Mouse (Mus musculus) hindbrain, embryonic 16.5 days (tissue): ENCODE results near the gene Oas1d. TPM values are rescaled to one million over a fixed set of nuclear protein-coding genes. Genes with fewer than 3 reads are reported as not detected.
"Not testable (repeated sequence)": the region's sequence is repeated elsewhere in the genome, so short reads cannot be mapped to it uniquely, and the experiment has no call there.

ENCODE experiments used
- ATAC-seq: fragments of 200-750 bp; cut with Nextera tagmentation; 2 replicates; pipeline ENCODE4 v1.8.0; 2017; ENCODE audit warnings: moderate TSS enrichment, moderate library complexity
- H3K27ac ChIP-seq: fragments of 300-500 bp; sonication (generic); 2 replicates; pipeline ENCODE4 v1.5.1; 2014; ENCODE audit warnings: low read depth, mild to moderate bottlenecking, control low read depth, low read length, moderate library complexity
- H3K27me3 ChIP-seq: fragments of 300-500 bp; sonication (generic); replicated peaks from 2 replicates; pipeline ENCODE4 v1.6.1; 2014; ENCODE audit warnings: low read length; ENCODE audit not compliant: control insufficient read depth, insufficient read depth
- H3K36me3 ChIP-seq: fragments of 300-500 bp; sonication (generic); 2 replicates; pipeline ENCODE4 v1.6.1; 2014; ENCODE audit warnings: mild to moderate bottlenecking, low read length, moderate library complexity, mixed read lengths; ENCODE audit not compliant: control insufficient read depth, insufficient read depth
- H3K4me1 ChIP-seq: fragments of 300-500 bp; sonication (generic); 2 replicates; pipeline ENCODE4 v1.6.1; 2014; ENCODE audit warnings: low read depth, low read length; ENCODE audit not compliant: control insufficient read depth, insufficient read depth
- H3K4me2 ChIP-seq: fragments of 300-500 bp; sonication (generic); 2 replicates; pipeline ENCODE4 v1.6.1; 2014; ENCODE audit warnings: mild to moderate bottlenecking, low read length, control low read depth, moderate library complexity
- H3K4me3 ChIP-seq: fragments of 300-500 bp; sonication (generic); 2 replicates; pipeline ENCODE4 v1.5.1; 2014; ENCODE audit warnings: mild to moderate bottlenecking, low read length, control low read depth, moderate library complexity
- H3K9ac ChIP-seq: fragments of 300-500 bp; sonication (generic); 2 replicates; pipeline ENCODE4 v1.6.1; 2014; ENCODE audit warnings: low read depth, mild to moderate bottlenecking, control low read depth, low read length, moderate library complexity
- H3K9me3 ChIP-seq: fragments of 300-500 bp; sonication (generic); 2 replicates; pipeline ENCODE4 v1.6.1; 2014; ENCODE audit warnings: mild to moderate bottlenecking, low read length, moderate library complexity; ENCODE audit not compliant: control insufficient read depth
- WGBS: fragments of 180-500 bp; shearing (Covaris S2); extraction: QIAGEN DNeasy Blood & Tissue Kit; methylation state at CpG from one replicate; pipeline ENCODE4 v1.1.7; 2014; 5-methylcytosine and 5-hydroxymethylcytosine counted together
- polyA plus RNA-seq: library from polyadenylated mRNA; unstranded; fragments of >200 nt; fragmentation: Nextera tagmentation; extraction: Ambion mirVana; gene quantifications from 2 replicates; pipeline ENCODE4 v1.2.1, GENCODE M21; 2015

Oas1d gene
- polyA plus RNA-seq, 1 experiment from 2014 or later, result 0.18 TPM

DNA sequence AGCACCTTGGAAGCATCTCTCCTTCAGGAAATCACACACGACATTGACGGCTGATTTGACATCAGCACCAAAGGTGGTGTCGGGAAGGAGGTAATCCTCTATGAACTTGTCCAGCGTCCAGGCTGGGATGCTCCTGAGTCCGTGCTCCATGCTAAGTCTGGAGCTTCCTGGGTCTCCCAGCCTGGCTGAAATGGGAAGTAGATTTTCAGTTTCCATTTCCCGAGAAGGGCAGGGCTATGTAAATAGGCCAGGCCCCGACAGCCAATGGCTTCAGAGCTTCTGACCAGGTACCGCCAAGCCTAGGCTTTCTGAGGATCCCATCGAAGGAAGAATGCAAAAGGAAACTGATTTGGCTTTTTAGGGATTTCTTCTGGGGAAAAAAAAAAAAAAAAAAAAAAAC is 26.9 kb upstream of the Oas1d start, which contains the start of gene Oas1g:
TSS of gene Oas1g (minus strand) at position 201 of the 400 bp plus-strand sequence.
- H3K4me3 ChIP-seq, result not testable (repeated sequence)
- WGBS, result 36% methylated on average over 6 of the region's 9 CpGs

DNA sequence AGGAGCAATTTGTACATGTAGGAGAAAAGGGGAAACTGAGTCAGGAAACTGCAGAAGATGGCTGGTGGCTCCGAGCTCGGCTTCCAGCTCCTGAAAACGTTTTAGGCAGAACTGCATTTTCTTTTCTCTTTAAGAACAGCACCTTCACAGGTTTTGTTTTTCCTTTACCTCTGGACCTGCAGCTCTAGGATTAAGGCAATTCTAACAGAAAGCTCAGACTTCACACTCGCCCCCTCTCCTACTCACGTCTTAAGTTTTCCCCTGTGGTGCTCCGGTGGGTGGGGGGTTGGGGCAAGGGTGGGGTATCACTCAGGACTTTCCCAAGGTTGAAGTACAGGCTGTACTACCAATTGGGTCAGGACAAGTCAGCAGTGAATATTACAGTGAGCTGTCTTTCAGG is 26.5 kb upstream of the Oas1d start:
- ATAC-seq, result no peak
- Histone ChIP-seq H3K9me3 (no peaks in the 10 kb centered on the region), H3K4me2 (no peak overlapping the region), H3K27me3 (no peaks in the 10 kb centered on the region), H3K27ac (no peak overlapping the region), H3K36me3 (no peaks in the 10 kb centered on the region), H3K4me1 (no peaks in the 10 kb centered on the region), H3K9ac (no peak overlapping the region), H3K4me3 (no peak overlapping the region)
- WGBS, result 55% methylated on average over 6 of the region's 6 CpGs

More for the DNA sequence above, 26.9 kb upstream of the Oas1d start, which contains the start of gene Oas1g:
- not testable (repeated sequence) for H3K9ac ChIP-seq, H3K27ac ChIP-seq, H3K27me3 ChIP-seq, H3K4me1 ChIP-seq, H3K4me2 ChIP-seq, ATAC-seq, H3K36me3 ChIP-seq, H3K9me3 ChIP-seq

DNA sequence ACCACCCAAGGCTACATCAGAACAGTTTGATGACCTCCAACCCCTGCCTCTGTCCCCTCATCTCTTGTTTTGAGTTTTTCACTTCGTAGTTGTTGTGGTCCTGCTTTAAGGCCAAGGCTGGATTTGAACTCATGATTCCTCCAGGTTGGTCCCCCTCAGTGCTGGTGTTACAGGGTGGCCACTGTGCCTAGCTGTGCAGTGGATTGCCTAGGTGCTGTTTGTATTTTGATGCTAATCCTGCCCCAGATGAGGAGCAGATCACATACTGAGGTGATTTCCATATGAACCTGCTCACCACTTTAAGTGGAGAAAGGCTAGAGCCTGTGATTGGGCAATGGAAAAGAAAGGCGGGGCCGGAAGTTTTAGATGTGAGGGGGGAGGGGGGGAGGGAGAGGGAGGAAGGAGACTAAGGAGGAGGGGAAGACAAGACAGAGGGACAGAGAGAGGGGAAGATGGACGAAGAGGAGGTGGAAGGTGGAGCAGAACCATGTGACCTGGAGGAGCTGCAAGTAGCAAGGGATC is 26.0 kb upstream of the Oas1d start:
- not testable (repeated sequence) for H3K27me3 ChIP-seq, H3K4me1 ChIP-seq, H3K9me3 ChIP-seq, H3K4me2 ChIP-seq, H3K36me3 ChIP-seq, H3K9ac ChIP-seq, H3K4me3 ChIP-seq, ATAC-seq, H3K27ac ChIP-seq
- WGBS, result 33% methylated on average over 4 of the region's 4 CpGs

DNA sequence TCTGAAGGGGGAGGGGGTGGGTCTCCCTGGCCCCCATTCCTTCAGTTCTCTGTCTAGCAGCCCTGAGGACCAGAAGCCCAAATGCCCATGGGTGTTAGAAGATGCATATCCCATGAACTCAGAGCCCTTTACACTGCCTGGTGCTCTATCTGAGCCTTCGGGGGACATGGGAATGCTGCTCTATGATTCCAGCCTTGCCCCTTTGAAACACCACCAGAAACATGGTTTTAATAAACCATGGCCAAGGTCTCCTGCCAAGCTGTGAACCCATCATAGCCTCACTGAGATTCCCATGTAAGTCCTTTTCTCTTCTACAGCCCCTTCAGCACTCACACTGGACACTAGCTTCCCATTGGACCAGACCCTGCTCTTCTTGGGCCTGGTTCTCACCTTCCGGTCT is 24.3 kb upstream of the Oas1d start:
- Histone ChIP-seq H3K27me3 (no peaks in the 10 kb centered on the region), H3K4me2 (no peak overlapping the region), H3K4me3 (no peak overlapping the region), H3K36me3 (no peaks in the 10 kb centered on the region), H3K27ac (no peak overlapping the region), H3K9ac (no peak overlapping the region), H3K4me1 (no peaks in the 10 kb centered on the region), H3K9me3 (no peaks in the 10 kb centered on the region)
- 87% methylated on average over 2 of the region's 2 CpGs for WGBS
- ATAC-seq, result no peak

DNA sequence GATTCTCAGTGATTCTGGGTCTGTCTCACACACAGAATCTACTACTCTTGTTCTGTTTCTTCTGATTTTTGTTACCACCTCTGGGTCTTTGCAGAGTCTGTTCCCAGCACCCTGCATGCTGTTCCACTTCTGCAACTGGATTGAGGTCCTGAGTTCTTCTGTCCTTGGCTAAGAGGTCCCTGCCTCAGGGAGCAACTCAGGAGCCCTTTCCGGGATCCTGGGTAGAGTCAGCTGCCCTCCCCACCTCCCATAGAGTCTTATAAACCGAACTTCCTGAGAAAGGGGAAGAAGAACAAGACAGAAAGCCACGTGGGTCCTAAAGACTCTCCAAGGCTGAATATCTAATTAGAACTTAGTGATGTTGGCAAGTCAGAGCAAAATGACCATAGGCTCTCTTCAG is 23.3 kb upstream of the Oas1d start:
- Histone ChIP-seq H3K9me3 (no peaks in the 10 kb centered on the region), H3K4me3 (no peak overlapping the region), H3K4me2 (no peak overlapping the region), H3K27me3 (no peaks in the 10 kb centered on the region), H3K36me3 (no peaks in the 10 kb centered on the region), H3K9ac (no peak overlapping the region), H3K27ac (no peak overlapping the region), H3K4me1 (no peaks in the 10 kb centered on the region)
- ATAC-seq, result no peak
- 65% methylated on average over 3 of the region's 3 CpGs for WGBS

DNA sequence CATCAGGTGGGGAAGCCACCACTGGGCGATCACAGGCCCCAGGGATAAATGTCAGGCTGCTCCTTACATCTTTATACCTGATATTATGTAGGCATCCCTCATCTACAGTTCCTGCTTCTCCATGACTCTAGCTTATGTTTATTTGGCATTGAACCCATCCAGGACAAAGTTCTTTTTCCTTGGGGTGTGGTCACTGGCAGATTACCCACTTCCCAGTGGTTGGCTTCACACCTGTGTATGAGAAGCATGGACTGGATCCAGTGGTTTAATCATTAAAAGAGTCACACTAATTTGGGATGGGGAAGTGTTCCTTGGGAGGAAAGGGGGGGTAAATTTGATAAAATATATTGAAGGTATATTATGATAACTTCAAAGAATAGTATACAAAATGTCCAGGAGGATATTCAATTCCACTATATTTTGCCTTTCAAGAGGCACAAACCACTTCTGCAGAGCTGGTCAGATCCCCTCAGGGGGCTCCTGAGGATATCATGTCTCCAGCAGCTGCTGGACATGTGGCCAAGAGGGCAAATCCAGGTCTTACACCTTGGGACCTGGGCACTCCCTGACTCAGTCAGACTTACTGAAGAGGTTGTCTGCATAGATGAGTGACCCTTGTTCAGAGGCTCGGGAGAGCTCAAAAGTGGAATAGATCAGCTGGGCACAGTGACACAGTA is 22.6 kb upstream of the Oas1d start:
- WGBS, result 83% methylated on average over 2 of the region's 2 CpGs

DNA sequence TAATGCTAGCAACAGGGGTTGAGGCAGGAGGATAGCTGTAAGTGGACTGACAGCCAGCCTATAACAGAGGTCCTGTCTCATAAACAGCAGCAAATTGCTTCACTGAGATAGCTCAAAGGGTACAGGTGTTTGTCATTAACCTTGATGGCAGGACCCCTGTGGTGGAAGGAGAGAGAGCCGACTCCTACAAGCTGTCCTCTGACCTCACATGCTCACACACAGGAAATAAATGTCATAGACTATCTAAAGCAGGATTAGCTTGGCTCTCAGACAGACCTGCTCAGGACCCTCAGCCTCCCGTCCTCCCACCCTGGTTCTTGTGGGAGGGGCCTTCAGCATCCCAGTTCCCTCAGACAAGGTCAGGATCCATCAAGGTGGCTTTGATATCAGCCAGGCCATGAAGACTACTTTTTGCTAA is 22.1 kb upstream of the Oas1d start:
- H3K4me1 ChIP-seq, result no peaks in the 10 kb centered on the region
- H3K36me3 ChIP-seq, result no peaks in the 10 kb centered on the region
- H3K27me3 ChIP-seq, result no peaks in the 10 kb centered on the region
- H3K27ac ChIP-seq, result no peak overlapping the region
- no peak overlapping the region for H3K4me3 ChIP-seq
- H3K9me3 ChIP-seq, result no peaks in the 10 kb centered on the region
- no peak overlapping the region for H3K4me2 ChIP-seq
- no peak for ATAC-seq
- WGBS, result 93% methylated on average over 2 of the region's 2 CpGs
- no peak overlapping the region for H3K9ac ChIP-seq

More for the DNA sequence above, 22.6 kb upstream of the Oas1d start:
- H3K9ac ChIP-seq, H3K4me1 ChIP-seq, H3K36me3 ChIP-seq, H3K4me3 ChIP-seq, ATAC-seq, H3K27me3 ChIP-seq, H3K27ac ChIP-seq, H3K9me3 ChIP-seq, H3K4me2 ChIP-seq: not testable (repeated sequence)

DNA sequence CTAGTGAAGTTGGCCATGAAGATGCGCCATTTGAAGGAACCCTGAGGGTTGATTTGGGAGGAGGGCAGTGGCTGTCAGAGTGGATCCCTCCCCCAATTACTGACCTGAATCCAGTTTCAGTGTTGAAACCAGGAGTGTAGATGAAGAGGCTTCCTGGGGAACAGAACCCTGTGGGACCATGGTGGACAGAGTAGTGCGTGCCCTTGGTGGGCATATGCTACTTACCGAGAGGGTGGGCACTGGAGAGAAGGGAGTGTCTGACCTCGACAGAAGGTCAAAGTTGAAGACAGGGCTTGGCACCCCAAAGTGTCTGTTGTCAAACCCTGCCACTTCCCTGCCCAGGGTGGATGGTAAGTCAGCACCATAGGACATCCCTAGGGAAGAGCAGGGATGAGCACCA is 20.5 kb upstream of the Oas1d start:
- H3K4me2 ChIP-seq, H3K9ac ChIP-seq, H3K27ac ChIP-seq, H3K36me3 ChIP-seq, H3K9me3 ChIP-seq, H3K27me3 ChIP-seq, H3K4me3 ChIP-seq, ATAC-seq, H3K4me1 ChIP-seq: not testable (repeated sequence)
- 97% methylated on average over 4 of the region's 4 CpGs for WGBS

DNA sequence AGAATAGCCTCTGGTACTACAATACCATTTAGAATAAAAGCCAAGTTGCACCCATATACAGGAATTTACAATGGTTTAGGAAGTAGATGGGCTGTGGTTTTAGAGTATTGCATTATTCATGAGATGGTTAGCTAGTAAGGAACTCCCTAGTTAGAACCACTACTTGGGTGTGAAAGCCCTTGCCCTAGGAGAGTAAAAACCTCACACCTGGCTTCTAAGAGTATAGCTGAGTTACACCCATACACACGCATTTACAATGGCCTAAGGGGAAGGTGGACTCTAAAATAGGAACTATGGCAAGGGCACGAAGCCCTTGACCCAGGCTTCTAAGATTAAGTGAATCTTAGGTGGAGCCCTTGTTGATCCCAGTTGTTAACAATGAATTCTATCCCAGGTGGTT is 19.6 kb upstream of the Oas1d start:
- 87% methylated on average over 2 of the region's 2 CpGs for WGBS
- H3K4me3 ChIP-seq, H3K9me3 ChIP-seq, H3K27me3 ChIP-seq, H3K4me2 ChIP-seq, ATAC-seq, H3K4me1 ChIP-seq, H3K27ac ChIP-seq, H3K9ac ChIP-seq, H3K36me3 ChIP-seq: not testable (repeated sequence)
